Mouse (Mus musculus) common myeloid progenitor, adult 5-6 weeks (primary cell): ENCODE data around the gene Hoxc4. TPM values are rescaled to one million over a fixed set of nuclear protein-coding genes. Genes with fewer than 3 reads are reported as not detected.

ENCODE experiments used
- ATAC-seq: replicated peaks from 2 replicates; pipeline ENCODE4 v1.8.0; 2016; ENCODE audit warnings: low read depth, mild to moderate bottlenecking, moderate TSS enrichment, inconsistent platforms; ENCODE audit not compliant: poor library complexity, severe bottlenecking
- total RNA-seq: library from RNA; stranded (forward); fragments of 200-1000, 187-1606 nt; gene quantifications from 2 replicates; pipeline ENCODE4 v1.2.3, GENCODE M21; 2017

Hoxc4 gene
- total RNA-seq, 1 experiment from 2014 or later: not detected

GRCm38 (mm10) chr15:103034807-103035547, 16.2 kb downstream of the Hoxc4 start:
- 0 out of 2 replicates have a peak, but pooled peaks have one; percentile 25 for ATAC-seq

GRCm38 (mm10) chr15:103035548-103035881, 16.8 kb downstream of the Hoxc4 start:
- ATAC-seq: no peak

GRCm38 (mm10) chr15:103037579-103037978, 18.8 kb downstream of the Hoxc4 start:
- no peak for ATAC-seq

- ATAC-seq: no peak
Observed at GRCm38 (mm10) chr15:103038701-103039480, 20.2 kb downstream of the Hoxc4 start.

- ATAC-seq: no peak
Observed at GRCm38 (mm10) chr15:103039609-103040008, 20.9 kb downstream of the Hoxc4 start.

GRCm38 (mm10) chr15:103040601-103041000, 21.9 kb downstream of the Hoxc4 start:
- no peak for ATAC-seq

- no peak for ATAC-seq
Observed at GRCm38 (mm10) chr15:103041613-103042012, 22.9 kb downstream of the Hoxc4 start.

GRCm38 (mm10) chr15:103042209-103042608, 23.5 kb downstream of the Hoxc4 start:
- ATAC-seq: no peak

- 0 out of 2 replicates have a peak, but pooled peaks have one; percentile 15 for ATAC-seq
Observed at GRCm38 (mm10) chr15:103051670-103052069, 32.9 kb downstream of the Hoxc4 start.

- no peak for ATAC-seq
Observed at GRCm38 (mm10) chr15:103053210-103053609, 34.5 kb downstream of the Hoxc4 start.

- ATAC-seq: no peak
Observed at GRCm38 (mm10) chr15:103056396-103056795, 37.7 kb downstream of the Hoxc4 start.

- ATAC-seq: no peak
Observed at GRCm38 (mm10) chr15:103058715-103059114, 40.0 kb downstream of the Hoxc4 start.

GRCm38 (mm10) chr15:103059393-103059992, 40.8 kb downstream of the Hoxc4 start:
- ATAC-seq: no peak

- ATAC-seq: no peak
Observed at GRCm38 (mm10) chr15:103060021-103060340, 41.2 kb downstream of the Hoxc4 start.

- ATAC-seq: no peak
Observed at GRCm38 (mm10) chr15:103060341-103061130, 41.8 kb downstream of the Hoxc4 start.

- ATAC-seq: no peak
Observed at GRCm38 (mm10) chr15:103061131-103061825, 42.5 kb downstream of the Hoxc4 start.

- no peak for ATAC-seq
Observed at GRCm38 (mm10) chr15:103061988-103062387, 43.3 kb downstream of the Hoxc4 start.

GRCm38 (mm10) chr15:103065642-103066041, 46.9 kb downstream of the Hoxc4 start:
- no peak for ATAC-seq

GRCm38 (mm10) chr15:103067701-103068100, 49.0 kb downstream of the Hoxc4 start:
- ATAC-seq: no peak

- no peak for ATAC-seq
Observed at GRCm38 (mm10) chr15:103069173-103069572, 50.4 kb downstream of the Hoxc4 start.
